Mouse (Mus musculus) T-cell, adult 2 months (primary cell): ENCODE results near the gene Itfg2.

Experiments used
- DNase-seq: peaks from one replicate; pipeline ENCODE4 v3.0.0; 2022; ENCODE audit warnings: low spot score

Gene Itfg2

GRCm38 (mm10) chr6:128424269-128425019 is at the start of gene Itfg2:
TSS of gene Itfg2 (minus strand) at chr6:128424931.
- DNase-seq = peak; percentile 96

- DNase-seq = peak; percentile 38
Observed at GRCm38 (mm10) chr6:128474112-128474511, 49.4 kb upstream of the Itfg2 start.

GRCm38 (mm10) chr6:128469451-128469850 is 44.7 kb upstream of the Itfg2 start:
- DNase-seq = no peak

GRCm38 (mm10) chr6:128467298-128467697 is 42.6 kb upstream of the Itfg2 start:
- DNase-seq = no peak

- DNase-seq = no peak
Observed at GRCm38 (mm10) chr6:128466563-128466962, 41.8 kb upstream of the Itfg2 start.

GRCm38 (mm10) chr6:128466043-128466442 is 41.3 kb upstream of the Itfg2 start:
- no peak for DNase-seq

GRCm38 (mm10) chr6:128464996-128465395 is 40.3 kb upstream of the Itfg2 start:
- DNase-seq = no peak

- no peak for DNase-seq
Observed at GRCm38 (mm10) chr6:128461606-128462005, 36.9 kb upstream of the Itfg2 start.

GRCm38 (mm10) chr6:128460729-128461503 is 36.2 kb upstream of the Itfg2 start:
- no peak for DNase-seq

- DNase-seq = no peak
Observed at GRCm38 (mm10) chr6:128460321-128460720, 35.6 kb upstream of the Itfg2 start.

- DNase-seq = no peak
Observed at GRCm38 (mm10) chr6:128457186-128457585, 32.5 kb upstream of the Itfg2 start.

- no peak for DNase-seq
Observed at GRCm38 (mm10) chr6:128455835-128456605, 31.3 kb upstream of the Itfg2 start.

- DNase-seq = no peak
Observed at GRCm38 (mm10) chr6:128447063-128447462, 22.3 kb upstream of the Itfg2 start.

GRCm38 (mm10) chr6:128445761-128446535 is 21.2 kb upstream of the Itfg2 start:
- DNase-seq = peak; percentile 16

GRCm38 (mm10) chr6:128440238-128440637 is 15.5 kb upstream of the Itfg2 start:
- no peak for DNase-seq

GRCm38 (mm10) chr6:128438871-128439341 is 14.2 kb upstream of the Itfg2 start:
- DNase-seq = no peak

GRCm38 (mm10) chr6:128438317-128438870 is 13.7 kb upstream of the Itfg2 start, which contains the start of gene Fkbp4:
TSS of gene Fkbp4 (minus strand) at chr6:128438677.
- peak; percentile 92 for DNase-seq

GRCm38 (mm10) chr6:128437731-128438316 is 13.1 kb upstream of the Itfg2 start:
- DNase-seq = peak; percentile 25

- DNase-seq = no peak
Observed at GRCm38 (mm10) chr6:128437288-128437687, 12.6 kb upstream of the Itfg2 start.

- no peak for DNase-seq
Observed at GRCm38 (mm10) chr6:128436356-128437005, 11.8 kb upstream of the Itfg2 start.
